8 mouse cellular contexts compared by ENCODE assay signal in genomic region chr10:7393143-7394035, GRCm38 (mm10).
DNase-seq lines count a peak whose midpoint lies in the region; ATAC-seq lines count a peak whose summit lies in the region.

No protein-coding gene starts in this region.

- H3K4me1 ChIP-seq in heart, embryonic 14.5 days (ENCODE audit: control insufficient read depth in 2 of 2, insufficient read depth in 2 of 2, low read length in 2 of 2): peaks cover 0 to 5% of the 10 kb centered on the region in 2 experiments; a peak in 1 of 4 replicates
- peaks cover 19% of the 10 kb centered on the region for H3K4me1 ChIP-seq in embryonic facial prominence, embryonic 13.5 days
- peaks cover 9% of the 10 kb centered on the region for H3K4me1 ChIP-seq in kidney, embryonic 16.5 days (ENCODE audit: insufficient read depth, low read length)

- peak overlapping the region; percentile 56 to 62 for H3K4me3 ChIP-seq in heart, embryonic 14.5 days (ENCODE audit: control insufficient read depth in 1 of 2, insufficient read depth in 1 of 2, low read depth in 1 of 2, low read length in 2 of 2)
- peak overlapping the region; percentile 59 for H3K4me3 ChIP-seq in embryonic facial prominence, embryonic 13.5 days
- peak overlapping the region; percentile 70 for H3K4me3 ChIP-seq in kidney, embryonic 16.5 days (ENCODE audit: low read length)

- DNase-seq in heart, postnatal 14 days: no peak
- peak; percentile 43 for DNase-seq in neural tube, embryonic 10.5 days (ENCODE audit: extremely low spot score, low spot score)
- DNase-seq in right cerebral cortex, postnatal 36 days (ENCODE audit: low spot score in 2 of 2): no peak
- DNase-seq in adrenal gland, adult 8-10 months: no peak

- H3K9ac ChIP-seq in heart, embryonic 14.5 days (ENCODE audit: low read length): peak overlapping the region; percentile 50; the same call in 1 of the 2 replicates
- no peak overlapping the region for H3K9ac ChIP-seq in embryonic facial prominence, embryonic 13.5 days
- H3K9ac ChIP-seq in kidney, embryonic 16.5 days (replicated peaks; ENCODE audit: low read length): peak overlapping the region; percentile 38

- intact Hi-C loops in heart, postnatal 14 days (cut with DNase I): no loop called here

- no peak overlapping the region for H3K27ac ChIP-seq in heart, embryonic 14.5 days (replicated peaks in 1 of 2; ENCODE audit: control insufficient read depth in 1 of 2, insufficient read depth in 1 of 2, low read depth in 2 of 2, low read length in 2 of 2)
- no peak overlapping the region for H3K27ac ChIP-seq in embryonic facial prominence, embryonic 13.5 days
- H3K27ac ChIP-seq in kidney, embryonic 16.5 days (ENCODE audit: low read length): no peak overlapping the region

- H3K4me2 ChIP-seq in heart, embryonic 14.5 days (ENCODE audit: low read length): peak overlapping the region; percentile 81
- peak overlapping the region; percentile 97 for H3K4me2 ChIP-seq in embryonic facial prominence, embryonic 13.5 days
- peak overlapping the region; percentile 98 for H3K4me2 ChIP-seq in kidney, embryonic 16.5 days (replicated peaks; ENCODE audit: low read depth, low read length)

- no peaks in the 10 kb centered on the region for H3K9me3 ChIP-seq in heart, embryonic 14.5 days (ENCODE audit: control insufficient read depth, low read length)
- 0 out of 2 replicates have a peak, but pooled peaks cover 2% of the 10 kb centered on the region for H3K9me3 ChIP-seq in embryonic facial prominence, embryonic 13.5 days
- no peaks in the 10 kb centered on the region for H3K9me3 ChIP-seq in kidney, embryonic 16.5 days (ENCODE audit: low read length)

- H3K36me3 ChIP-seq in heart, embryonic 14.5 days (ENCODE audit: control insufficient read depth, insufficient read depth, low read length): no peaks in the 10 kb centered on the region
- H3K36me3 ChIP-seq in embryonic facial prominence, embryonic 13.5 days: no peaks in the 10 kb centered on the region
- no peaks in the 10 kb centered on the region for H3K36me3 ChIP-seq in kidney, embryonic 16.5 days (ENCODE audit: insufficient read depth, low read length)

- H3K27me3 ChIP-seq in heart, embryonic 14.5 days (ENCODE audit: control insufficient read depth, insufficient read depth, low read length): peaks cover 14% of the 10 kb centered on the region
- peaks cover 51% of the 10 kb centered on the region for H3K27me3 ChIP-seq in embryonic facial prominence, embryonic 13.5 days
- H3K27me3 ChIP-seq in kidney, embryonic 16.5 days (ENCODE audit: insufficient read depth, low read length): peaks cover 19% of the 10 kb centered on the region

- 7% methylated on average over 55 of the region's 55 CpGs for WGBS in heart, embryonic 14.5 days
- 6% methylated on average over 55 of the region's 55 CpGs for WGBS in embryonic facial prominence, embryonic 13.5 days
- WGBS in kidney, embryonic 16.5 days: 9% methylated on average over 55 of the region's 55 CpGs

- no peak for ATAC-seq in heart, embryonic 14.5 days (ENCODE audit: insufficient number of reproducible peaks, insufficient read depth, low FRiP score, low read depth)
- 0 out of 2 replicates have a peak, but pooled peaks have one; percentile 43 for ATAC-seq in embryonic facial prominence, embryonic 13.5 days (ENCODE audit: insufficient number of reproducible peaks, insufficient read depth, low FRiP score, low TSS enrichment, low read depth)
- ATAC-seq in kidney, embryonic 16.5 days (ENCODE audit: low FRiP score, low TSS enrichment): peak; percentile 55
- ATAC-seq in megakaryocyte-erythroid progenitor cell, adult 5-6 weeks (replicated peaks; ENCODE audit: low FRiP score, low TSS enrichment, poor library complexity, severe bottlenecking): no peak

Comparison
In these comparisons a context has a peak if more than half of its experiments do, and no peak if none do; other contexts are left out.
1. ATAC-seq: peak in embryonic facial prominence, embryonic 13.5 days (single experiment) and kidney, embryonic 16.5 days (single experiment); none in heart, embryonic 14.5 days (single experiment) and megakaryocyte-erythroid progenitor cell, adult 5-6 weeks (single experiment).
2. Peak in every context shown above with its lines, with median percentiles within 50 percentile points of each other: H3K4me2 ChIP-seq and H3K4me3 ChIP-seq.